Mouse (Mus musculus) CD8-positive naive resting alpha-beta T cell, adult 57 days (primary cell): ENCODE data around the gene Ott. TPM values are rescaled to one million over a fixed set of nuclear protein-coding genes. Genes with fewer than 3 reads are reported as not detected.

Source experiments
- total RNA-seq: library from RNA; stranded (reverse); gene quantifications from one replicate; pipeline ENCODE4 v1.2.4, GENCODE M21; 2023

Gene Ott
- not detected for total RNA-seq

DNA sequence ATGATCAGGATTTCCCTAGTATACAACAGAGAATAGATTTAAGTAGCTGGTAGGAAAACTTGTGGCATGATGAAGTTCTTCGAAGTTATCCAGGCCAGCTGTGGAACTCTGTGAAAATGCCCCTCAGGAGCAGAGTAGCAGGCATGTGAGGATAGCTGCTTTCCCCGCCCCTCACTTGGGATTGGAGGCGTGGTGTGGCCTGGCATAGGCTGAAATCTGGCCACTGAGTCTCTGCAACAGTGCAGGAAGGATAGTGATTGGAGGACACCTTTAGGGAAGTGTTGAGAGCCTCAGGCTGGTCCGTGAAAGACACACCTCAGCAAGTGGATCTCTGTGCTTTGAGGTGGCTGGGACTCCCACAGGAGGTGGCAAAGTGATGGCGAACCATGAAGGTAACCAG is at the start of gene Ott:
Gene Ott (plus strand): TSS at position 301 of the 400 bp plus-strand sequence.

Other genes with a start within 250 kb of the Ott start
- not detected for gene Luzp4, start 216.6 kb upstream of the Ott start, total RNA-seq
- not detected for gene Gm15093, start 198.1 kb downstream of the Ott start, total RNA-seq